Mouse (Mus musculus): Measurements from ENCODE around the gene Triap1. TPM values are rescaled to one million over a fixed set of nuclear protein-coding genes. Genes with fewer than 3 reads are reported as not detected.

Gene Triap1
- polyA plus RNA-seq, 1 experiment from 2014 or later = 66.3 TPM

- peak within 1 kb of the TSS; percentile 83 for H3K4me2 ChIP-seq (replicated peaks)
- H3K4me3 ChIP-seq (replicated peaks) = peak within 1 kb of the TSS; percentile 75
- H3K9me3 ChIP-seq = no peaks in the 10 kb centered on the region
- ATAC-seq = peak; percentile 96
- no peaks in the 10 kb centered on the region for H3K27me3 ChIP-seq (replicated peaks)
- peak within 1 kb of the TSS; percentile 89 for H3K9ac ChIP-seq
- H3K36me3 ChIP-seq = peaks cover 18% of the 10 kb centered on the region
- WGBS = under 1% methylated on average over 70 of the region's 74 CpGs
- H3K4me1 ChIP-seq (replicated peaks) = peaks cover 9% of the 10 kb centered on the region
- H3K27ac ChIP-seq = peak within 1 kb of the TSS; percentile 77
Measured at GRCm38 (mm10) chr5:115348546-115349224, 7.7 kb downstream of the Triap1 start, which contains the start of gene Cox6a1. Gene Cox6a1 (minus strand): TSS chr5:115348981.

- no peaks in the 10 kb centered on the region for H3K9me3 ChIP-seq
- H3K27me3 ChIP-seq (replicated peaks) = no peaks in the 10 kb centered on the region
- H3K27ac ChIP-seq = peak overlapping the region; percentile 77
- peak overlapping the region; percentile 75 for H3K4me3 ChIP-seq (replicated peaks)
- peaks cover 14% of the 10 kb centered on the region for H3K36me3 ChIP-seq
- H3K4me1 ChIP-seq (replicated peaks) = peaks cover 9% of the 10 kb centered on the region
- ATAC-seq = peak; percentile 52
- H3K4me2 ChIP-seq (replicated peaks) = peak overlapping the region; percentile 79
- peak overlapping the region; percentile 89 for H3K9ac ChIP-seq
- WGBS = under 1% methylated on average over 18 of the region's 18 CpGs
Measured at GRCm38 (mm10) chr5:115349225-115349555, 8.2 kb downstream of the Triap1 start.

GRCm38 (mm10) chr5:115351348-115351747, 10.3 kb downstream of the Triap1 start:
- no peaks in the 10 kb centered on the region for H3K27me3 ChIP-seq (replicated peaks)
- H3K27ac ChIP-seq = no peak overlapping the region
- ATAC-seq = no peak
- no peak overlapping the region for H3K4me3 ChIP-seq (replicated peaks)
- no peak overlapping the region for H3K4me2 ChIP-seq (replicated peaks)
- no peaks in the 10 kb centered on the region for H3K36me3 ChIP-seq
- H3K4me1 ChIP-seq (replicated peaks) = peaks cover 9% of the 10 kb centered on the region
- H3K9ac ChIP-seq = no peak overlapping the region
- 77% methylated on average over 5 of the region's 5 CpGs for WGBS
- no peaks in the 10 kb centered on the region for H3K9me3 ChIP-seq

GRCm38 (mm10) chr5:115355070-115355469, 14.0 kb downstream of the Triap1 start:
- Histone ChIP-seq H3K36me3 (no peaks in the 10 kb centered on the region), H3K27me3 (replicated peaks) (no peaks in the 10 kb centered on the region), H3K4me1 (replicated peaks) (0 out of 2 replicates have a peak, but pooled peaks cover 5% of the 10 kb centered on the region), H3K4me3 (replicated peaks) (no peak overlapping the region), H3K9ac (no peak overlapping the region), H3K27ac (no peak overlapping the region), H3K9me3 (no peaks in the 10 kb centered on the region), H3K4me2 (replicated peaks) (no peak overlapping the region)
- WGBS = 35% methylated on average over 13 of the region's 13 CpGs
- ATAC-seq = no peak

GRCm38 (mm10) chr5:115358872-115359271, 17.8 kb downstream of the Triap1 start:
- H3K36me3 ChIP-seq = no peaks in the 10 kb centered on the region
- no peak overlapping the region for H3K27ac ChIP-seq
- no peaks in the 10 kb centered on the region for H3K27me3 ChIP-seq (replicated peaks)
- no peaks in the 10 kb centered on the region for H3K9me3 ChIP-seq
- H3K4me2 ChIP-seq (replicated peaks) = no peak overlapping the region
- ATAC-seq = peak; percentile 87
- 0 out of 2 replicates have a peak, but pooled peaks cover 5% of the 10 kb centered on the region for H3K4me1 ChIP-seq (replicated peaks)
- 0 out of 2 replicates have a peak overlapping the region, but pooled peaks have one; percentile 15 for H3K9ac ChIP-seq
- WGBS = 3% methylated on average over 12 of the region's 12 CpGs
- no peak overlapping the region for H3K4me3 ChIP-seq (replicated peaks)

GRCm38 (mm10) chr5:115359438-115359837, 18.4 kb downstream of the Triap1 start:
- 0 out of 2 replicates have a peak, but pooled peaks cover 5% of the 10 kb centered on the region for H3K4me1 ChIP-seq (replicated peaks)
- no peaks in the 10 kb centered on the region for H3K9me3 ChIP-seq
- H3K9ac ChIP-seq = no peak overlapping the region
- 81% methylated on average over 8 of the region's 8 CpGs for WGBS
- no peak for ATAC-seq
- no peak overlapping the region for H3K4me2 ChIP-seq (replicated peaks)
- no peak overlapping the region for H3K4me3 ChIP-seq (replicated peaks)
- H3K27ac ChIP-seq = no peak overlapping the region
- H3K27me3 ChIP-seq (replicated peaks) = no peaks in the 10 kb centered on the region
- H3K36me3 ChIP-seq = no peaks in the 10 kb centered on the region

- H3K9me3 ChIP-seq = no peaks in the 10 kb centered on the region
- H3K4me2 ChIP-seq (replicated peaks) = no peak overlapping the region
- peak; percentile 62; the same call in 1 of the 2 replicates for ATAC-seq
- H3K27ac ChIP-seq = no peak overlapping the region
- no peaks in the 10 kb centered on the region for H3K27me3 ChIP-seq (replicated peaks)
- no peak overlapping the region for H3K9ac ChIP-seq
- WGBS = 44% methylated on average over 5 of the region's 5 CpGs
- no peak overlapping the region for H3K4me3 ChIP-seq (replicated peaks)
- 0 out of 2 replicates have a peak, but pooled peaks cover 5% of the 10 kb centered on the region for H3K4me1 ChIP-seq (replicated peaks)
- H3K36me3 ChIP-seq = no peaks in the 10 kb centered on the region
Measured at GRCm38 (mm10) chr5:115359851-115360372, 18.9 kb downstream of the Triap1 start.

GRCm38 (mm10) chr5:115362216-115362615, 21.2 kb downstream of the Triap1 start:
- no peaks in the 10 kb centered on the region for H3K27me3 ChIP-seq (replicated peaks)
- H3K4me1 ChIP-seq (replicated peaks) = 0 out of 2 replicates have a peak, but pooled peaks cover 5% of the 10 kb centered on the region
- no peak overlapping the region for H3K4me2 ChIP-seq (replicated peaks)
- no peak overlapping the region for H3K27ac ChIP-seq
- H3K9me3 ChIP-seq = no peaks in the 10 kb centered on the region
- 32% methylated on average over 7 of the region's 7 CpGs for WGBS
- H3K4me3 ChIP-seq (replicated peaks) = no peak overlapping the region
- no peak overlapping the region for H3K9ac ChIP-seq
- ATAC-seq = no peak
- no peaks in the 10 kb centered on the region for H3K36me3 ChIP-seq

- Histone ChIP-seq H3K9me3 (no peaks in the 10 kb centered on the region), H3K9ac (no peak overlapping the region), H3K4me2 (replicated peaks) (no peak overlapping the region), H3K36me3 (no peaks in the 10 kb centered on the region), H3K27me3 (replicated peaks) (no peaks in the 10 kb centered on the region), H3K27ac (no peak overlapping the region), H3K4me3 (replicated peaks) (no peak overlapping the region), H3K4me1 (replicated peaks) (0 out of 2 replicates have a peak, but pooled peaks cover 5% of the 10 kb centered on the region)
- no peak for ATAC-seq
- 23% methylated on average over 19 of the region's 19 CpGs for WGBS
Measured at GRCm38 (mm10) chr5:115362819-115363714, 22.0 kb downstream of the Triap1 start.

GRCm38 (mm10) chr5:115364782-115365181, 23.8 kb downstream of the Triap1 start:
- whole genome bisulfite sequencing = 82% methylated on average over 4 of the region's 4 CpGs
- no peaks in the 10 kb centered on the region for H3K9me3 ChIP-seq
- H3K4me3 ChIP-seq (replicated peaks) = no peak overlapping the region
- no peaks in the 10 kb centered on the region for H3K4me1 ChIP-seq (replicated peaks)
- no peak overlapping the region for H3K27ac ChIP-seq
- no peak overlapping the region for H3K4me2 ChIP-seq (replicated peaks)
- no peak for ATAC-seq
- no peaks in the 10 kb centered on the region for H3K36me3 ChIP-seq
- no peak overlapping the region for H3K9ac ChIP-seq
- no peaks in the 10 kb centered on the region for H3K27me3 ChIP-seq (replicated peaks)

- 25% methylated on average over 9 of the region's 9 CpGs for WGBS
- H3K4me2 ChIP-seq (replicated peaks) = no peak overlapping the region
- ATAC-seq = no peak
- H3K27ac ChIP-seq = no peak overlapping the region
- H3K4me1 ChIP-seq (replicated peaks) = peaks cover 3% of the 10 kb centered on the region
- H3K9me3 ChIP-seq = no peaks in the 10 kb centered on the region
- H3K27me3 ChIP-seq (replicated peaks) = no peaks in the 10 kb centered on the region
- H3K4me3 ChIP-seq (replicated peaks) = no peak overlapping the region
- H3K36me3 ChIP-seq = no peaks in the 10 kb centered on the region
- no peak overlapping the region for H3K9ac ChIP-seq
Measured at GRCm38 (mm10) chr5:115371736-115372135, 30.7 kb downstream of the Triap1 start.

All from intestine, embryonic 15.5 days (tissue).